Mouse (Mus musculus) small intestine, adult 2 months (tissue): Measurements from ENCODE around the gene Pml.

Source experiments
- CTCF ChIP-seq: fragments of 200-500 bp; IDR thresholded peaks from 2 replicates; pipeline ENCODE4 v1.5.1; 2012; ENCODE audit warnings: low read depth, mild to moderate bottlenecking, control low read depth, inconsistent platforms, low read length, moderate library complexity, mixed read lengths; ENCODE audit not compliant: insufficient replicate concordance, insufficient read length; ENCODE audit errors: extremely low read depth
- POLR2A ChIP-seq: fragments of 200-500 bp; IDR thresholded peaks from 2 replicates; pipeline ENCODE4 v1.6.1; 2012; ENCODE audit warnings: low read depth, mild to moderate bottlenecking, control low read depth, inconsistent platforms, low read length, moderate library complexity

DNA sequence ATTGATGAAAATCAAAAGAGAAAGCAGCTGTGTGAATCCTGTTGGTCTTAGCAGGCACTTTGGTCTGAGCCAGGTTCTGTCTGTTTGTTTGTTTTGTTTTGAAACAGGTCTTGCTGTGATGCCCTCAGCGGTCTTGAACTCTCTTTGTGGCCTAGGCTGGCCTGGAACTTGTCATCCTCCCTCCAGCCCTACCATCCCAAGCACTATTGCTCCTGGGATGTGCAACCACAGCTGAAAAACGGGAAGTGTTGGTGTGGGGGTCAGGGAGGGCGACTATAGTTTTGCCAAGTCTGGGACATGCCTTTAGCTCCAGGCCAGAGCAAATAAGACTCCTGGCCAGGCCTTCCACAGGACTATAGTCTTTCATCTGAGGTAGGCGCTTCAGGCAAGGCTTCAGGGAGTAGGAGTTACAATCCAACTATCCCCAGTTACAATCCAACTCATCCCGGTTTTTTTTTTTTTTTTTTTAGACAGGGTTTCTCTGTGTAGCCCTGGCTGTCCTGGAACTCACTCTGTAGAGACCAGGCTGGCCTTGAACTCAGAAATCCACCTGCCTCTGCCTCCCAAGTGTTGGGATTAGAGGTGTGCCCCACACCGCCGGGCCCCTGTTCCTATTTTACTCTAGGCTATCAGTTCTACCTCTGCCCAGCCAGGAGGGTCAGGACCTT is 706 bp downstream of the Pml start:
- TF ChIP-seq CTCF (no peak), POLR2A (no peak)
